Mouse (Mus musculus) duodenum, adult 2 months (tissue): Measurements from ENCODE around the gene Vmn2r16. TPM values are rescaled to one million over a fixed set of nuclear protein-coding genes. Genes with fewer than 3 reads are reported as not detected.

Experiments used
- polyA plus RNA-seq: library from polyadenylated mRNA; depleted of rRNA; stranded (reverse); fragments of >200 nt; gene quantifications from 2 replicates; pipeline ENCODE4 v1.2.3, GENCODE M21; 2012; ENCODE audit warnings: low replicate concordance; rRNA removed

Vmn2r16 gene
- polyA plus RNA-seq = not detected in 2 replicates

GRCm38 (mm10) chr5:109329862-109330261 lies at the start of gene Vmn2r16:
Gene Vmn2r16 (plus strand): TSS chr5:109330162.

GRCm38 (mm10) chr5:109297544-109297943 lies 32.4 kb upstream of the Vmn2r16 start, which contains the start of gene Vmn2r15:
Gene Vmn2r15 (minus strand): TSS chr5:109297644.

GRCm38 (mm10) chr5:109419388-109419787 lies 89.4 kb downstream of the Vmn2r16 start, which contains the start of gene Vmn2r17:
Gene Vmn2r17 (plus strand): TSS chr5:109419688.

Other genes starting within 250 kb of the Vmn2r16 start
- not detected in 2 replicates for gene Vmn2r12, start 232.2 kb upstream of the Vmn2r16 start, polyA plus RNA-seq
- gene Vmn2r13, start 138.0 kb upstream of the Vmn2r16 start, polyA plus RNA-seq = not detected in 2 replicates
- gene Vmn2r14, start 105.5 kb upstream of the Vmn2r16 start, polyA plus RNA-seq = not detected in 2 replicates
- gene Vmn2r15, start 32.5 kb upstream of the Vmn2r16 start, polyA plus RNA-seq = not detected in 2 replicates
- not detected in 2 replicates for gene Vmn2r17, start 89.5 kb downstream of the Vmn2r16 start, polyA plus RNA-seq
- gene Crlf2, start 228.8 kb downstream of the Vmn2r16 start, polyA plus RNA-seq = 16.7 and 46.7 TPM in 2 replicates